Mouse (Mus musculus) left cerebral cortex, adult 18-20 months (tissue): ENCODE measurements at regions not wholly inside any gene's neighbourhood (a gene's known extent, or its start where the extent isn't known, plus 50 kb on each side); places are given as distances from the start of the nearest gene placed in this dataset.

Experiments
- DNase-seq, 2 experiments: peaks; one replicate each; pipeline ENCODE4 v3.0.0; 2021 to 2022; ENCODE audit warnings: low spot score in 2 of 2, mixed read lengths in 1 of 2

GRCm38 (mm10) chr16:20803278-20803930 lies 69.1 kb upstream of the Thpo start:
- DNase-seq: no peak

GRCm38 (mm10) chr16:20802724-20803123 lies 68.4 kb upstream of the Thpo start:
- no peak for DNase-seq

GRCm38 (mm10) chr16:20800038-20800437 lies 65.7 kb upstream of the Thpo start:
- DNase-seq: no peak

GRCm38 (mm10) chr16:20798115-20798514 lies 63.8 kb upstream of the Thpo start:
- DNase-seq: no peak

GRCm38 (mm10) chr16:20794721-20795120 lies 60.4 kb upstream of the Thpo start:
- no peak for DNase-seq
